Mouse (Mus musculus) 3T3-L1 (cell line): ENCODE data around the gene Phlpp1.
A peak's percentile ranks its signal among the peaks of the same experiment; 100 is the strongest.

Source experiments
- DNase-seq: peaks from one replicate; pipeline ENCODE4 v3.0.0-alpha.2; 2015; ENCODE audit warnings: low read depth, low spot score

Phlpp1 gene

DNA sequence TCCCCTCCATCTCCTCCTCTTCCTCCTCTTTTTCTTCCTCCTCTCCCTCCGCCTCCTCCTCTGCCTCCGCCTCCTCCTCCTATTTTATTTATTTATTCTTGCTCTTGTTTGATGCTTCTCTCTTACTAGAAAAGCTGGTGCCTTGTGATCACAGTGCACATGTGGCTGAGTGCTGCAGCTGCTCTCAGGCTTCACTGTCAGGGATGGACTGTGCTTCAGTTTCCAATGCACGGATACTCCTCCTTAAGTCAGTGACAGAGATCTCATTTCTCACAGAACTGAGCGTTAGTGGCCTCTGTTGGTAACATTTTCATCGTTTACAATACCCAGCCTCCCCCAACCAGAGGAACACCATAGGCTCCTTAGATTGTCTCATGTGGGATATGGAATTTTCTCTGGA is 215.0 kb downstream of the Phlpp1 start:
- no peak for DNase-seq

DNA sequence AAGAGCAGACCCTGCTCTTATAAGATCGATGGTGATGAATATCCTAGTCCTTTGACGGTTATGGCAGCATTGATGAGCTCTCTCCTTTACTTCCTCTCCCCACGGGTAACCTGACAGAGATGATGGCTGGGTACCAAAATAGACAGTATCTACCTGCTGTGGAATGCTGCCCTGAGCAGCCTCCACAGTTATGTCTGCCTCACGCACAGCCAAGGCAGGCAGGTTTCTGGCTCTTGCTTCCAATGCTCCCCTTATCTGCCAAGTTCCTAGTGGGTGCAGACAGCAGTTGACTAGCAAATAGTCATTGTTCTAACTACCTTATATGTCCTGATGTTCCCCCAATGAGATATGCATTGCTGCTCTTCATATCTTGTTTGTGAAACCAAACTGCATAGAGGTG is 215.7 kb downstream of the Phlpp1 start:
- DNase-seq, result no peak

DNA sequence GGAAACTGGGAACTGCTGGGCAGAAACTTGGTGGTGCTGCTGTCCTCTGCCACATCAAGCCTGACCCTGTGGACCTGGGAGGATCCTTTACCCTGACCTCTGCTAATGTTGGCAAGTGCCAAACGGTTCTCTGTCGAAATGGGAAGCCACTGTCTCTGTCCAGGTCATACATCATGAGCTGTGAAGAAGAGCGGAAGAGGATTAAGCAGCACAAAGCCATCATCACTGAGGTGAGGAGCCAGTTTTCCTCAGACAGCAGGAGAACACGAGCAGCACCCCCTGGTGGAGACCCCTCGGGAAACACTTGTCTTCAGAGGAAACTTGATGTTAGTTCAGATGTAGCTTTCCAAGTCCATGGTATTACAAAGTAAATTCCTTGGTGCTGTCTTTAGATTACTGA is 218.1 kb downstream of the Phlpp1 start:
- peak; percentile 79 for DNase-seq

DNA sequence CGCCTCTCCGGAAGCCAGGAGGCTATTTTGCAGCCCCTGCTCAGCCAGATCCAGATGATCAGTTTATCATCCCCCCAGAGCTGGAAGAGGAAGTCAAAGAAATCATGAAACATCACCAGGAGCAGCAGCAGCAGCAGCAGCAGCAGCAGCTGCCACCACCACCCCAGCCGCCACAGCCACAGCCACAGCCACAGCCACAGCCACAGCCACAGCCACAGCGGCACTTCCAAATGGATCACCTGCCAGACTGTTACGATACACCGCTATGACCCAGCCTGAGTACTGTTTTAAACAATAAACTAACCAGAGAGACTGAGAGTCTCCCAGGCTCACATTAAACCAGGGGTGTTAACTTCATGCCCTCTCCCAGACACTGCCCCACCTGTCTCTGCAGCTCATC is 221.5 kb downstream of the Phlpp1 start:
- DNase-seq, result no peak

DNA sequence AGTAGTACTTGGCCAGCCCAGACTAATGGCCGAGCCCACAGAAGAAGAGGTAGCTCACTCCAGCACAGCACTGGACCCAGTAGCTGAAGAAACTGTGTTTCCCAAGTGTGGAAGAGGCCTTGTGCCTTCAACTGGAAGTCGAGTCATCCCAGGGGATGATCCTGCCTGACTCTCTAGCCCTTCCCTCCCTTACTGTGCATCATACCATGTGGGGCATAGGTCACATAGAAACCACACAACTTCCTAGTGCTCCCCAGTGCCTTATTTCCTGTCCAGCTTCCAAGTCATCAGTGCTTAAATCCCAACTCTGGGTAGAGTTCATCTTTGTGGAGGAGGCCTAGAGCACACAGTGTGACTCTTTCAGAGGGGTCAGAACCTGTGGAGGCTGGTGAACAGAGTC is 223.1 kb downstream of the Phlpp1 start:
- DNase-seq, result peak; percentile 78

DNA sequence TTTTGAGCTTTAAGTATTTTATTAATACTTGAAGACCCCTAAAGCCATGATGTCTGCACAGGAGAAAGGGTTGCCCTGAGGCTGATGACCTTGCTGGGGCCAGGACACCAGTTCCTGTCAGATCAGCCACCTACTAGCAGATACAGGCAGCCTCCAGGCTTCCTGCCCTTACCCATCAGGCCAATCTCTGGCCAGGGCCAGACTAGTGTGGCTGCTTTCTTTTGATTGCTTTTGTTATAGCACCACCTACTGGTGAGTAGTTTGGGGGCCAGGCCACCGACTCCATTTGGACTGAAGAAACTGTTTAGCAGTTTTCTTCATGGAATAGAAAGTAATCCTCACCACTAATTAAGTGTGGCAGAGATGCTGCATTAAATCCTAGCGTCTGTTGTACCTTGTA is 223.9 kb downstream of the Phlpp1 start:
- DNase-seq, result peak; percentile 88

DNA sequence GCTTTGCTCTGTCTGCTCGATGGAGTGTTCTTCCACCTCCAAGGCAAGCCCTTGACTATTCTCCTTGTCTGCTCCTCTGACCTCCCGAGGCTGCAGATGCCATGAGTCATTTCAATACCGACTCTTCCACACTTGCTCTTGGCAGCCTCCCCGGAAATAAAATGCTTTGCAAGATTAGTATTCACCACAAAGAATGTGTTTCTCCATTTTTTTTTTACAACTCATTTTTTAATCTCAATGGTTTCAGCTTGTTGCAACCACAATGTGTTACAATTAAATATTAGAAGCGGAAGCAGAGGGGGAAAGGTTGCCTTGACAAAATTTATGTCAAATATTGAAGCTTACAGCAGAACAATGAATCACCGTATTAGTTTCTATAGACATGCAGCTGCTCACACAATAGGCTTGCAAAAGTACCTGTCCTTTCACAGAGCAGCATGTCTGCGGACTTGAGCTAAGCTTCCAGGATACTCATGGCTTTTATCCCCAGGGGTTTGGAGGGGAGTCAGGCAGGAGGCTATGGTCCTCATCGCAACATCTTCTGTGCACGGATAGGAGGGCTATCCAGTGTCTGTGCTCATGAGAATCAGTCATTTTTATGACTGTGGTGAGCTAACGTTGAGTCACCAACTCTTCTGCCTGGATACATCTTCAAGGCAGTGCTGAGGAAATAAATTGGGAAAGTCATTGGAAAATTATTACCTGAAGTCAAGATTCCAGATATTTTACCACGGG is 229.5 kb downstream of the Phlpp1 start:
- DNase-seq, result peak; percentile 100

DNA sequence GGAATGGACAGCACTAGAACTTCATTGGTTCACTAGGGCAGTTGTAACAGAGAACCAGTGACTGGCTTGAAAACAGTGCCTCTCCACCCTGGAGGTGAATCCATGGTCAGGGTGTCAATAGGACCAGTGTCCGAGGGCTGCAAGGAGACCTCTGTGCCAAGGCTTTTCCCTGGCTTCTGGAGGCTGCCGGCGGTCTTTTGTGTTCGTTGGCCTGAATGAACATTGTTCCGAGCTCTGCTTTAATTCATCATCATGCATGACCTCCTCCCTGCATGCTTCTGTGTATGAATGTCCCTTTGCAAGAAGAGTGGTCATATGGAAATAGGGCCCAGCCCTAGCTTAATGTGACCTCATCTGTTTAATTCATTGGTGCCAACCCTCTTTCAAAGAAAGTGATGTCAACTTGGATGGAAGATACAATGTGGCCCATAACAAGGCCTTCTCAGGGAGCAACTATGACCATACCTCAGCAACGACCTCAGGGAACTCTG is 231.5 kb downstream of the Phlpp1 start:
- no peak for DNase-seq

DNA sequence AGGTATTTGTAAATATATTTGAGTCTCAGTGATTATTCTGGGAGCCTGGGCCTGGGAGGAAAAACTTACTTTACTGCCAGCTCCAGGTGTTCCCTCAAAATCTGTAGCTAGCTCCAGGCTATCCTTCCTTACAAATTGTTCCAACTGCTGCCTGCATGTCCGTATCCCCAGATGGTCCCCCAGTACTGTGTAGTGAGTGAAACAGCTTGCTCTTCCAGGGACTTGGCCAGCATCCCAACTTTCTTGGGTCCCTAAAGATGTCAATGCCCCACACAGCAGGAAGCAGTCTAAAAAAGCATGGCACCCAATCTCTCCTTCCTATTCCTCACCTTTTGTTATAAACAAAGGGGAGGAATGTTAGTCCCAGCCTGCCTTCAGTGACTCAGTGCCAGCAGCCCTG is 235.3 kb downstream of the Phlpp1 start:
- DNase-seq, result peak; percentile 50

DNA sequence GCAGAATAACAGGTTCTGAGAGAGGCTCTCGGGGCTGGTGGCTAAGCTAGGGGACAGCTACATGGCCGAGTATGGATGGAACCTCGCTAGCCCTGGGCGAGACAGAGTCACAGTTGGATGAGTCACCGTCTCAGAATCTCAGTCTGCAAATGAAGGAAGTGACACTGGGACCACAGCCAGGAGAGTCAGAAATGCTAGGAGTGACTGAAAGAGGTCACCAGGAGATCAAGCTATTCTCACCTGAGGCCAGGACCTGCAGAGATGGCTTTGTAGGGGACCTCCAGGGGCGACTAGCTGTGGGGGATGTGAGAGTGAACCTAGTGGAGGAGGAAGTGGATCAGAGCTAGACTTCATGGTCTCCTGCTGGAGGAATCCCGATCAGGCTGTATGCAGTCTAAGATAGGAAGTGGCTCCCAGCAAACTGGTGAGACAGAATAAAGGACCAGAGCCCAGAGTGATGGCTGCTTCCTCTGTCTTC is 236.4 kb downstream of the Phlpp1 start:
- DNase-seq, result peak; percentile 87

DNA sequence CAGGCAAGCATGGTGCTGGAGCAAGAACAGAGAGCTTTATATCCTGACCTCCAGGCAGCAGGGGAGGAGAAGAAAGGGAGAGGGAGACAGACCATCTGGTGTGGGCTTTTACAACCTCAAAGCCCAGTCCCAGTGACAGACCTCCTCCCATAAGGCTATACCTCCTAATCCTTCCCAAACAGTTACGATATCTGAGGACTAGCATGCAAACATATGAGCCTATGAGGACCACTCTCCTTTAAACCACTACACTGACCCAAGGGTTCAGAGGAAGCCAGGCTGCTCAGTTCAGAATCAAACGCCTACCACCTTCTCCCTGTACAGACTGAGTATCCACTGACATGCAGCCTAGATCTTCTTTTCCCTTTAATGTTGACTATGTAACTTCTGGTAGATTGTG is 239.3 kb downstream of the Phlpp1 start:
- no peak for DNase-seq

DNA sequence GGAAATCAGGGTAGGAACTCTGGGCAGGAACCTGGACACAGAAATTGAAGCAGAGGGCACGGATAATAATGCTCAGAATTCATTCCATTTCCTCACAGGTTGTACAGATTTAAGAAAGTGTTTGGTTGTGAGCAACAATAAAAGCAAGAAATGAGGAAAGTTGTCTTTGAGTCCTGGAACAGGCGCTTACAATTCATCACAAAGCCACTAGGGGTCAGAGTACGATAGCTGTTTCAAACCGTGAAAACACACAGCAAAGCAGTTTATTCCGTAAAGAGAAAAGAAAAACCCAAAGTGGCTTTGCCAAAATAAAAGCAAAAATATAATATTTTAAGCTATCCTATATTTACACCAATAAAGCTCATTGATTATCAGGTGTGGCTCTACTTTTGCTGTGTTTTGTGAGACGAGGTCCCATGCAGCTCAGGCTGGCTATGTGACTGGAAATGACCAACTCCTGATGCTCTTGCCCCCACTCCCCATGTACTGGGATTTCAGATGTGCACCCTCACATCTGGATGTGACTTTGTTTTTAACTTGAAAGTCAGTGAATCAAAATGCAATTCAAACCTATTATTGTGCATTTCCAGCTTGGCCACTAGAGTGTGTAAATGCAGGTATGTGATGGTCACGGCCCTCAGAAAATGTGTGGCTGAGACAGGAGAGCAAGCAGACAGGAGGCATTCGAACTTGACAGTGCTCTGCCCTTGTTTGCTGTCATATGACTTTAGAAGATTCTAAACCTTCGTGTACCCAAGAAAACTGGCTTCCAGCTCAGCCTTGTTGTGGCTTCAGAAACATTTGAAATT is 253.8 kb downstream of the Phlpp1 start:
- DNase-seq, result peak; percentile 83

DNA sequence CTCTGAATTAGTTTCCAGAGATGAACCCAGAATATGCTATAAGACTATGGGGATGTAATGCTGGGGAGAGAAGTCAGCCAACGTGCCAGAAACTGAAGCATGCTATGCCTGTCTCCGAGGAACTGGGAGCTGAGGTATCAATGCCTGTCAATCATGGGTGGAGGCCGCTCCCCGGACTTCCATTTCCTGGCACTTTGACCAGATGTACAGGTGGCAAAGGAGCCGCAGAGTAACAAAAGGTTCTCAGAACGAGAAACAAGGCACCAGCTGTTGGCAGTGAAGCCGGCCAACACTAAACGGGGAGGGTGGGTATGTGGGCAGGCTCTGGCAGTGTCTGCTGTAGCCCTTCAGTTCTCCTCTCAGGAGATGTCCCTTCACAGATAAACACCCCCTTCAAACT is 256.6 kb downstream of the Phlpp1 start:
- no peak for DNase-seq

DNA sequence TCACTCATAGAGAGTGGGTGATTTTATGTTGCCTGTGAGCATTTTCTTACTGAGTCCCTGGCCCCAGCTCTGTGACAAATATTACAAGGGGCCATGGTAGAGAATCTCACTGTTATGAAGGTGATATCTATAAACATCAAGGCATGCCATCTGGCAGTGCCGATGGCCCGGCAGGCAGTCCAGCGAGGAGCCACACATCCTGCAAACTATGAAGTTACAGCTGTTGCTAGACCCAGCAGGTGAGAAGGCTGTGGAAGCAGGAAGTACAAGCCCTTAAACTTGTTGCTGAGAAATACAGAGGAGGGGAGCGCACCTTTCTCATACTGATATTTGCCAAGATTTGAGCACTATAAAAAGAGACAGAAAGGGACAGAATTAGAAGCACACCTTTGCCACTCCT is 257.0 kb downstream of the Phlpp1 start:
- DNase-seq, result no peak

DNA sequence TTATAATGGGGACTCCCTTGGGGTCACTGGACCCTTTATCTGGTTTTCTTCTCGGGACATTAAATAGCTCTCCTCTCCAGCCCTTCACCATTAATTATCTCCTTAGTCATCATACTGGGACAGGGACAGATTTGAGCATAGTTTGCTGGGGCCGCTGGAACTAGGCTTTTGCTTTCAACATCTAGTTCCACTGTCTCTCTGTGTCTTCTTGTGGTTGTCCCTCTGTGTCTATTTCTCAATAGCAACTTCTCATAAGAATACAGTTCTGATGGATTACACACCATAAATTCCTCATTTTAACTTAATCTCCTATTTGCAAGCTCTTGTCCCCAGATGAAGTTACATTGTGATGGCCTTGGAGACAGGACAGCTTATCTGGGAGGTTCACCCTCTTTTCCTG is 262.0 kb downstream of the Phlpp1 start:
- no peak for DNase-seq
